Mouse (Mus musculus) midbrain, embryonic 11.5 days (tissue): ENCODE measurements around the gene Ppp2r5c. TPM values are rescaled to one million over a fixed set of nuclear protein-coding genes. Genes with fewer than 3 reads are reported as not detected.

Experiments
- ATAC-seq: fragments of 200-750 bp; cut with Nextera tagmentation; 2 replicates; pipeline ENCODE4 v1.8.0; 2017; ENCODE audit warnings: moderate TSS enrichment, moderate library complexity; ENCODE audit not compliant: low FRiP score
- DNase-seq: peaks from one replicate; pipeline ENCODE4 v3.0.0; 2015; ENCODE audit warnings: low spot score; ENCODE audit errors: missing footprints
- H3K27ac ChIP-seq: fragments of 300-500 bp; sonication (generic); 2 replicates; pipeline ENCODE4 v1.5.1; 2014; ENCODE audit warnings: low read depth, low read length
- H3K27me3 ChIP-seq: fragments of 300-500 bp; sonication (generic); 2 replicates; pipeline ENCODE4 v1.6.1; 2014; ENCODE audit warnings: mild to moderate bottlenecking, low read length, moderate library complexity, mixed read lengths; ENCODE audit not compliant: control insufficient read depth, insufficient read depth
- H3K36me3 ChIP-seq: fragments of 300-500 bp; sonication (generic); 2 replicates; pipeline ENCODE4 v1.6.1; 2014; ENCODE audit warnings: mild to moderate bottlenecking, low read length, moderate library complexity, mixed read lengths; ENCODE audit not compliant: control insufficient read depth, insufficient read depth
- H3K4me1 ChIP-seq: fragments of 300-500 bp; sonication (generic); 2 replicates; pipeline ENCODE4 v1.6.1; 2014; ENCODE audit warnings: low read length; ENCODE audit not compliant: control insufficient read depth, insufficient read depth
- H3K4me2 ChIP-seq: fragments of 300-500 bp; sonication (generic); 2 replicates; pipeline ENCODE4 v1.6.1; 2014; ENCODE audit warnings: mild to moderate bottlenecking, moderate library complexity
- H3K4me3 ChIP-seq: fragments of 300-500 bp; sonication (generic); 2 replicates; pipeline ENCODE4 v1.5.1; 2014; ENCODE audit warnings: low read depth, low read length
- H3K9ac ChIP-seq: fragments of 300-500 bp; sonication (generic); 2 replicates; pipeline ENCODE4 v1.6.1; 2014; ENCODE audit warnings: low read length
- H3K9me3 ChIP-seq: fragments of 300-500 bp; sonication (generic); 2 replicates; pipeline ENCODE4 v1.6.1; 2016; ENCODE audit warnings: low read length; ENCODE audit not compliant: control insufficient read depth
- WGBS: fragments of 180-500 bp; shearing (Covaris S2); extraction: QIAGEN DNeasy Blood & Tissue Kit; methylation state at CpG from one replicate; pipeline ENCODE4 v1.1.7; 2014; 5-methylcytosine and 5-hydroxymethylcytosine counted together
- polyA plus RNA-seq: library from polyadenylated mRNA; unstranded; fragments of >200 nt; fragmentation: Nextera tagmentation; extraction: Ambion mirVana; gene quantifications from 2 replicates; pipeline ENCODE4 v1.2.1, GENCODE M21; 2014

The Ppp2r5c gene
- polyA plus RNA-seq, 1 experiment from 2014 or later = 175 TPM

GRCm38 (mm10) chr12:110489946-110490701 lies 43.2 kb downstream of the Ppp2r5c start:
- peaks cover 15% of the 10 kb centered on the region for H3K4me1 ChIP-seq
- no peak overlapping the region for H3K4me2 ChIP-seq
- no peaks in the 10 kb centered on the region for H3K36me3 ChIP-seq
- H3K9ac ChIP-seq = no peak overlapping the region
- no peaks in the 10 kb centered on the region for H3K9me3 ChIP-seq
- no peak overlapping the region for H3K4me3 ChIP-seq
- 91% methylated on average over 12 of the region's 12 CpGs for WGBS
- no peak for DNase-seq
- no peaks in the 10 kb centered on the region for H3K27me3 ChIP-seq
- no peak overlapping the region for H3K27ac ChIP-seq
- ATAC-seq = no peak

- H3K27ac ChIP-seq = no peak overlapping the region
These were observed 45.5 kb downstream of the Ppp2r5c start for GRCm38 (mm10) chr12:110492436-110492835.

GRCm38 (mm10) chr12:110493597-110494369 lies 46.9 kb downstream of the Ppp2r5c start:
- H3K4me3 ChIP-seq = no peak overlapping the region
- no peaks in the 10 kb centered on the region for H3K27me3 ChIP-seq
- no peaks in the 10 kb centered on the region for H3K36me3 ChIP-seq
- no peak for ATAC-seq
- DNase-seq = no peak
- no peak overlapping the region for H3K27ac ChIP-seq
- H3K4me2 ChIP-seq = no peak overlapping the region
- peaks cover 2% of the 10 kb centered on the region; the same call in 1 of the 2 replicates for H3K4me1 ChIP-seq
- H3K9ac ChIP-seq = no peak overlapping the region
- WGBS = 94% methylated on average over 13 of the region's 13 CpGs
- H3K9me3 ChIP-seq = no peaks in the 10 kb centered on the region

More at GRCm38 (mm10) chr12:110492436-110492835, 45.5 kb downstream of the Ppp2r5c start:
- no peak for ATAC-seq
- 96% methylated on average over 5 of the region's 5 CpGs for WGBS
- H3K27me3 ChIP-seq = no peaks in the 10 kb centered on the region
- DNase-seq = no peak
- no peak overlapping the region for H3K4me3 ChIP-seq
- no peak overlapping the region for H3K4me2 ChIP-seq
- no peak overlapping the region for H3K9ac ChIP-seq
- H3K36me3 ChIP-seq = no peaks in the 10 kb centered on the region
- no peaks in the 10 kb centered on the region for H3K9me3 ChIP-seq
- H3K4me1 ChIP-seq = peaks cover 3% of the 10 kb centered on the region

GRCm38 (mm10) chr12:110494846-110495245 lies 47.9 kb downstream of the Ppp2r5c start:
- H3K4me2 ChIP-seq = no peak overlapping the region
- DNase-seq (no peak), ATAC-seq (no peak)
- H3K9ac ChIP-seq = no peak overlapping the region
- WGBS = 91% methylated on average over 2 of the region's 2 CpGs
- H3K9me3 ChIP-seq = no peaks in the 10 kb centered on the region
- no peak overlapping the region for H3K4me3 ChIP-seq
- no peaks in the 10 kb centered on the region for H3K36me3 ChIP-seq
- no peaks in the 10 kb centered on the region for H3K27me3 ChIP-seq
- H3K27ac ChIP-seq = no peak overlapping the region
- H3K4me1 ChIP-seq = peaks cover 5% of the 10 kb centered on the region; the same call in 1 of the 2 replicates

GRCm38 (mm10) chr12:110495260-110495659 lies 48.3 kb downstream of the Ppp2r5c start:
- Histone ChIP-seq H3K27ac (no peak overlapping the region), H3K27me3 (no peaks in the 10 kb centered on the region), H3K4me3 (no peak overlapping the region), H3K4me2 (no peak overlapping the region), H3K36me3 (no peaks in the 10 kb centered on the region), H3K9ac (no peak overlapping the region), H3K4me1 (peaks cover 5% of the 10 kb centered on the region; the same call in 1 of the 2 replicates), H3K9me3 (no peaks in the 10 kb centered on the region)
- DNase-seq = no peak
- 95% methylated on average over 8 of the region's 8 CpGs for WGBS
- ATAC-seq = no peak

- H3K4me3 ChIP-seq = no peak overlapping the region
- H3K9me3 ChIP-seq = no peaks in the 10 kb centered on the region
- ATAC-seq = no peak
- H3K9ac ChIP-seq = no peak overlapping the region
- H3K27ac ChIP-seq = no peak overlapping the region
- no peak overlapping the region for H3K4me2 ChIP-seq
- H3K4me1 ChIP-seq = peaks cover 5% of the 10 kb centered on the region; the same call in 1 of the 2 replicates
- H3K27me3 ChIP-seq = no peaks in the 10 kb centered on the region
- DNase-seq = no peak
- 90% methylated on average over 5 of the region's 5 CpGs for WGBS
- H3K36me3 ChIP-seq = no peaks in the 10 kb centered on the region
These were observed 49.1 kb downstream of the Ppp2r5c start for GRCm38 (mm10) chr12:110496016-110496415.

GRCm38 (mm10) chr12:110497013-110497412 lies 50.1 kb downstream of the Ppp2r5c start:
- WGBS = 73% methylated on average over 3 of the region's 3 CpGs
- ATAC-seq (no peak), DNase-seq (no peak)
- no peak overlapping the region for H3K9ac ChIP-seq
- no peak overlapping the region for H3K4me3 ChIP-seq
- no peaks in the 10 kb centered on the region for H3K27me3 ChIP-seq
- no peaks in the 10 kb centered on the region for H3K36me3 ChIP-seq
- H3K4me1 ChIP-seq = peaks cover 5% of the 10 kb centered on the region; the same call in 1 of the 2 replicates
- no peak overlapping the region for H3K4me2 ChIP-seq
- no peak overlapping the region for H3K27ac ChIP-seq
- H3K9me3 ChIP-seq = no peaks in the 10 kb centered on the region

- Histone ChIP-seq H3K9me3 (no peaks in the 10 kb centered on the region), H3K4me3 (no peak overlapping the region), H3K4me1 (peaks cover 5% of the 10 kb centered on the region; the same call in 1 of the 2 replicates), H3K36me3 (no peaks in the 10 kb centered on the region), H3K9ac (no peak overlapping the region), H3K4me2 (no peak overlapping the region), H3K27ac (no peak overlapping the region), H3K27me3 (no peaks in the 10 kb centered on the region)
- no peak for ATAC-seq
- WGBS = 91% methylated on average over 8 of the region's 8 CpGs
- DNase-seq = no peak
These were observed 50.6 kb downstream of the Ppp2r5c start for GRCm38 (mm10) chr12:110497485-110497884.
